Comparison of ENCODE assay signal across 9 mouse cellular contexts in the genomic region with DNA sequence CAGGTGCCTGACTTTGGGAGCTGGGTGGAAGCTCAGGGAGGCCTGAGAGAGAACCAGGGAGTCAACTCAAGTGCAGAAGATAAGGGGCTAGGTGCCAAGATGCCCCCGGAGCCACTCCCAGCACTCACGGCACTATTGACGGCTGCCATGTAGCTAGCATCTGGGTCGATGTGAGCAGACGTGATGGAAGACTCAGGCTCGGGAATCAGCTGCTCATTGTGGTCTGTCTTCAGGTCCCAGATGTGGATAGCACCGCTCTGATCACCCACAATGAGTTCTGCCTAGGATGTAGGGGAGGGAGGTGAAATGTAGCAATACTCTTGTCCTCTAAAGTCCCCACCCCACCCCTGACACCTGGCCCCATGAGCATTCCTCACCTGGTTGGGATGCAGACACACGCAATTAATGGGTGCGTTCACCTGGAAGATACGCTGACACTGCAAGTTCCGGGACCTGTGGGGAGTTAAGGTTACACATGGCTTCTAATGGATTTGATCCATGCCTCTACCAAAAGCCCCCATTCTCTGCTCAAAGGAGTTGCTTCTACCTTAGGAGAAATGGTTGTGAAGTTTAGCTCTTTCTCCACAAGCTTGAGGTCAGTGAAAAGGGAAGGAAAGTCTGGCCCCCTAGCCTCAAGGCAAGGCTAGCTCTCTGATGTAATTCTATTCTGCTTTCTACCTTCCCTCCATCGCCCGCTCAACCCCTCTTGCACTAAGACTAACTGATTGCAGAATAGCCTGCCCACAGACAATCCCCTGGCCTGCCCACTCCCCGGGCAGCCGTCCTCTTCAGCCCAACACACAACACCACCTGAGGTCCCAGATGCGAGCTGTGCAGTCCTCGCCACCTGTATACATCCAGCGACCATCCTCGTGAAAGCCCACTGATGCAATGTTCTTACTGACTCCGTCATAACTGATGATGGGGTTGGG. TPM values are rescaled to one million over a fixed set of nuclear protein-coding genes. Genes with fewer than 3 reads are reported as not detected.
A peak's percentile ranks its signal among the peaks of the same experiment; 100 is the strongest.
DNase-seq lines count a peak whose midpoint lies in the region; ATAC-seq and TF ChIP-seq lines count a peak whose summit lies in the region.
"Had no signal": no experiment of that assay in that cellular context is flagged by ENCODE, and none has a peak within 500 bp of the region (broad histone marks: within the 10 kb centered on the region; RNA-seq: fewer than 3 reads in every experiment).

No protein-coding gene starts in this region.

- H3K9me3 ChIP-seq in forebrain, embryonic 12.5 days = no peaks in the 10 kb centered on the region
- no peaks in the 10 kb centered on the region for H3K9me3 ChIP-seq in limb, embryonic 10.5 days (replicated peaks)
- H3K9me3 ChIP-seq in neural tube, embryonic 13.5 days = no peaks in the 10 kb centered on the region

- intact Hi-C loops in left cerebral cortex, postnatal 4 days (cut with DNase I) = no loop called here

- H3K27ac ChIP-seq in layer of hippocampus, adult 2 months = peak overlapping the region; percentile 99
- no peak overlapping the region for H3K27ac ChIP-seq in forebrain, embryonic 12.5 days
- no peak overlapping the region for H3K27ac ChIP-seq in limb, embryonic 10.5 days
- H3K27ac ChIP-seq in neural tube, embryonic 13.5 days (replicated peaks) = no peak overlapping the region

- peak overlapping the region; percentile 51 for H3K4me2 ChIP-seq in forebrain, embryonic 12.5 days
- H3K4me2 ChIP-seq in neural tube, embryonic 13.5 days = peak overlapping the region; percentile 64; the same call in 1 of the 2 replicates

- H3K4me1 ChIP-seq in forebrain, embryonic 12.5 days = peaks cover 30% of the 10 kb centered on the region
- H3K4me1 ChIP-seq in limb, embryonic 10.5 days = peaks cover 26% of the 10 kb centered on the region
- H3K4me1 ChIP-seq in neural tube, embryonic 13.5 days (replicated peaks) = peaks cover 50% of the 10 kb centered on the region

- peak overlapping the region; percentile 49; the same call in 1 of the 2 replicates for H3K9ac ChIP-seq in forebrain, embryonic 12.5 days
- peak overlapping the region; percentile 83 for H3K9ac ChIP-seq in neural tube, embryonic 13.5 days

- 90% methylated on average over 20 of the region's 20 CpGs for WGBS in forebrain, embryonic 12.5 days
- 95% methylated on average over 20 of the region's 20 CpGs for WGBS in limb, embryonic 10.5 days
- WGBS in neural tube, embryonic 13.5 days = 94% methylated on average over 20 of the region's 20 CpGs

- no peak for ATAC-seq in forebrain, embryonic 12.5 days (ENCODE audit: low FRiP score)
- ATAC-seq in neural tube, embryonic 13.5 days (ENCODE audit: low read depth) = no peak

- DNase-seq in layer of hippocampus, adult 2 months (ENCODE audit: low spot score in 2 of 2) = no peak
- no peak for DNase-seq in layer of hippocampus, adult 9-11 months
- DNase-seq in limb, embryonic 10.5 days (ENCODE audit: low spot score) = no peak
- DNase-seq in left cerebral cortex, postnatal 4 days = no peak
- no peak for DNase-seq in yolk sac, embryonic 10.5 days (ENCODE audit: low spot score)
- DNase-seq in right cerebral cortex, adult 2 months (ENCODE audit: low spot score in 2 of 2) = no peak

- no peaks in the 10 kb centered on the region for H3K27me3 ChIP-seq in forebrain, embryonic 12.5 days
- no peaks in the 10 kb centered on the region for H3K27me3 ChIP-seq in limb, embryonic 10.5 days (ENCODE audit: low read depth, poor library complexity, severe bottlenecking)
- H3K27me3 ChIP-seq in neural tube, embryonic 13.5 days = no peaks in the 10 kb centered on the region

- no peak for TF ChIP-seq CTCF in layer of hippocampus, adult 2 months (conservative IDR thresholded peaks at IDR 0.05)

- no peak overlapping the region; the same call in 1 of the 2 replicates for H3K4me3 ChIP-seq in layer of hippocampus, adult 2 months
- H3K4me3 ChIP-seq in forebrain, embryonic 12.5 days (replicated peaks) = peak overlapping the region; percentile 78; the same call in 1 of the 2 replicates
- peak overlapping the region; percentile 79; the same call in 1 of the 2 replicates for H3K4me3 ChIP-seq in limb, embryonic 10.5 days
- H3K4me3 ChIP-seq in neural tube, embryonic 13.5 days = peak overlapping the region; percentile 71

- H3K36me3 ChIP-seq in forebrain, embryonic 12.5 days (replicated peaks) = peaks cover 36% of the 10 kb centered on the region
- H3K36me3 ChIP-seq in limb, embryonic 10.5 days = peaks cover 55% of the 10 kb centered on the region
- H3K36me3 ChIP-seq in neural tube, embryonic 13.5 days = peaks cover 47% of the 10 kb centered on the region

RNA-seq across cellular contexts. Expression of a gene that starts 1.6 kb away (rescaled TPM):
- 10 to 100 TPM; 36.0 to 44.9 TPM for total RNA-seq in layer of hippocampus, adult 2 months (2021)
- polyA plus RNA-seq in forebrain, embryonic 12.5 days (2016; fragmentation: Nextera tagmentation; extraction: Ambion mirVana) = 34.4 and 37.9 TPM in 2 replicates
- 31.6 and 42.2 TPM in 2 replicates for polyA plus RNA-seq in limb, embryonic 10.5 days (2016; fragmentation: Nextera tagmentation; extraction: Ambion mirVana)
- polyA plus RNA-seq in neural tube, embryonic 13.5 days (2015; fragmentation: Nextera tagmentation; extraction: Ambion mirVana) = 35.7 and 36.2 TPM in 2 replicates
- 10 to 100 TPM; 33.4 to 39.1 TPM for total RNA-seq in left cerebral cortex, postnatal 4 days (2021)

RNA-seq across cellular contexts. Expression of a gene that starts 3.6 kb away (rescaled TPM):
- 1 to 10 TPM; 2.0 to 2.3 TPM for total RNA-seq in layer of hippocampus, adult 2 months (2021)
- polyA plus RNA-seq in forebrain, embryonic 12.5 days (2016; fragmentation: Nextera tagmentation; extraction: Ambion mirVana) = not detected in 2 replicates
- polyA plus RNA-seq in limb, embryonic 10.5 days (2016; fragmentation: Nextera tagmentation; extraction: Ambion mirVana) = 0.24 TPM in 1 of 2 replicates, not detected in the other
- polyA plus RNA-seq in neural tube, embryonic 13.5 days (2015; fragmentation: Nextera tagmentation; extraction: Ambion mirVana) = not detected in 2 replicates
- under 1 TPM; 0.54 to 0.92 TPM for total RNA-seq in left cerebral cortex, postnatal 4 days (2021)
- polyA plus RNA-seq: thymus, postnatal 0 days had no signal

RNA-seq across cellular contexts. Expression of a gene that starts 7.1 kb away (rescaled TPM):
- 10 to 100 TPM; 58.2 to 62.7 TPM for total RNA-seq in layer of hippocampus, adult 2 months (2021)
- polyA plus RNA-seq in forebrain, embryonic 12.5 days (2016; fragmentation: Nextera tagmentation; extraction: Ambion mirVana) = 59.3 and 60.3 TPM in 2 replicates
- polyA plus RNA-seq in limb, embryonic 10.5 days (2016; fragmentation: Nextera tagmentation; extraction: Ambion mirVana) = 68.8 and 76.1 TPM in 2 replicates
- polyA plus RNA-seq in neural tube, embryonic 13.5 days (2015; fragmentation: Nextera tagmentation; extraction: Ambion mirVana) = 54.9 and 57.4 TPM in 2 replicates
- total RNA-seq in left cerebral cortex, postnatal 4 days (2021) = 10 to 100 TPM; 45.3 to 45.9 TPM

RNA-seq across cellular contexts. Expression of a gene that starts 7.2 kb away (rescaled TPM):
- total RNA-seq in layer of hippocampus, adult 2 months (2021) = 10 to 100 TPM; 34.0 to 39.4 TPM
- 34.1 and 37.1 TPM in 2 replicates for polyA plus RNA-seq in forebrain, embryonic 12.5 days (2016; fragmentation: Nextera tagmentation; extraction: Ambion mirVana)
- 35.0 and 38.7 TPM in 2 replicates for polyA plus RNA-seq in limb, embryonic 10.5 days (2016; fragmentation: Nextera tagmentation; extraction: Ambion mirVana)
- polyA plus RNA-seq in neural tube, embryonic 13.5 days (2015; fragmentation: Nextera tagmentation; extraction: Ambion mirVana) = 39.7 and 41.6 TPM in 2 replicates
- total RNA-seq in left cerebral cortex, postnatal 4 days (2021) = 10 to 100 TPM; 39.0 to 41.7 TPM

RNA-seq across cellular contexts. Expression of a gene that starts 11.1 kb away (rescaled TPM):
- 100 to 1,000 TPM; 153 to 158 TPM for total RNA-seq in layer of hippocampus, adult 2 months (2021)
- polyA plus RNA-seq in forebrain, embryonic 12.5 days (2016; fragmentation: Nextera tagmentation; extraction: Ambion mirVana) = 14.8 and 16.6 TPM in 2 replicates
- polyA plus RNA-seq in limb, embryonic 10.5 days (2016; fragmentation: Nextera tagmentation; extraction: Ambion mirVana) = 1.4 and 3.6 TPM in 2 replicates
- 35.0 and 35.3 TPM in 2 replicates for polyA plus RNA-seq in neural tube, embryonic 13.5 days (2015; fragmentation: Nextera tagmentation; extraction: Ambion mirVana)
- 100 to 1,000 TPM; 158 to 180 TPM for total RNA-seq in left cerebral cortex, postnatal 4 days (2021)
